Mouse (Mus musculus) urinary bladder, postnatal 36 days (tissue): ENCODE measurements at regions not wholly inside any gene's neighbourhood (a gene's known extent, or its start where the extent isn't known, plus 50 kb on each side); places are given as distances from the start of the nearest gene placed in this dataset.

ENCODE experiments used
- DNase-seq, 2 experiments: peaks; one replicate each; pipeline ENCODE4 v3.0.0; 2022; ENCODE audit warnings: low spot score in 2 of 2, mixed read lengths in 1 of 2

DNA sequence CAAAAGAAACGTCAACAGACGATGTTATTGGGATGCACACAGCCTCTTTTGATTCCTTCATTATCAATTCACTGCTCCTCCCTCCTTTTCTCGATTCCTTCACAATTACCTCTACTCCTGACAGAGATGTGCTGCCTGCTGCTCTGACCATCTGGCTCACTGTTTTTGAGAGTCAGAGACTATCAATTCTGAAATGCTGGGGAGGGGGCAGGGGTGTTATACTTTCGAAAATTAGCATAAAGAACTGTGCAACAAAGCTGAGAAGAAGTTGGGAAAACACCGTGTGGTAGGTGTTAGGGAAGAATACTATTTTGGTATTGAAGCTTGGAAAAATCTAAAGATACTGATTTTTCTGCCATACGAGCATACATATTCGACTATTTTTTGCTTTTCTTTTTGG lies 96.4 kb downstream of the Nedd1 start:
- no peak for DNase-seq

DNA sequence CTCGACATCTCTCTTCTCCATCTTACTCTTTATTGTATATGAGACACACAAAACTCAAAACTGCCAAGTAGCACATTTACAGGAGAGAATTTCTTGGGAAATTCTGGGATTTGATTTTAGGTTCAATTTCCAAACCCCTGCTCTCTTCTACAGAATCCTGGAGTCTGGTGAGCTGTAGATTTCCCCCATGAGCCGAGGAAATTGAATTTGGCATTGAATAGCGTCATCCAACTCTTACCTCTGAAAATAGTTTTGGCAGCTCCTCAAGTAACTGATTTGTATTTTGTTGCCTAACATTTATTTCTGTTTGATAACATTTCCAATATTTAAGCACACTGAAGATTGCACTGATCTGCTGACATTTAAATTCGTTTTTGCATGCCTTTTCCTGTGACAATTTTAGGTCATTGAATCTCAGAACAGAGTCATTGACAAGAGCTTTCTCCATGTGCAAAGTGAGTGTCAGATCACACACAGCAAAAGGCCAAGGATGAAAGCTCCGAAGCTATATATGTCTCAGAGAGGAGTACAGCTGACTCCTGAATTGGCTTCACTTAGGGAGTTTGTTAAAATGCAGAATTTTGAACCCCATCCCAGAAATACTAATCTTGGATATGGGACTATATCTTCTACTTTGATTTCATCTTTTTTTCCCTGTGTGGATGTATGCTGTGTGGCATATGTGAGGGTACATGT lies 106.4 kb downstream of the Nedd1 start:
- DNase-seq, result no peak

DNA sequence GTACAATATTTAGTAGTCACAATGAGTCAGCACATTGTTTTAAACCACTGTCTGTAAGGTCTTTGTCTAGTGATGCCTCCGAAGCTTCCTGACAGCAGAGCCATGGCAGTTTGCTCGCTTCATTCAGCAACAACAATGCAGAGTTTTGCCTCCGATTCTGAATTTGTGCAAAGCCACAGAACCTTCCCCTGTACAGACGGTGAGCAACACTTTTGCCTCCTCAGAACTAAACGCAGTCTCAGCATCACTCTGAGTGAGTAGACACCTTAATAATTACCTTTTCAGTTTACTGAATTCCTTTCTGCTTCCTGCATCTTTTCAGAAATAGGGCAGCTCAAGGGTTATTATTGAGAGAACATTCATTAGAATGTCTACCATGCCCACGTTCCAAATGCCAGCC lies 107.9 kb downstream of the Nedd1 start:
- no peak for DNase-seq

DNA sequence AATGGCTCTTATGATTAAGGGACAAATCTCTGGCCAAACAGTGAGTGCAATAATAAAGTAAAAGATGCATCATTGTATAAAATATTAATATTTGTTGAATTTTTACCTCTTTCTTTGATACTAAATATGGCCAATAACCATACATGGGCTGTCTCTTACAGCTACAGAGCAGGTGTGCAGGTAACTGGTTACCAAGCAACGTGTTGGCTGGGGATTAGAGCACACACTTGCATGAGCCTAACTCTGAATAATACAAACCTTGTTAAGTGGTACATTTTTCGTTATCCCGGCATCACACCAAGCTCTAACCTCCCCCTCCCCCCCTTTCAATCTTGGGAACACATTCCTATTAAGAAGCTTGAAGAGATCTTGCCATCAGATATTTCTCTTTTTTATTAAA lies 111.2 kb downstream of the Nedd1 start:
- DNase-seq, result no peak

DNA sequence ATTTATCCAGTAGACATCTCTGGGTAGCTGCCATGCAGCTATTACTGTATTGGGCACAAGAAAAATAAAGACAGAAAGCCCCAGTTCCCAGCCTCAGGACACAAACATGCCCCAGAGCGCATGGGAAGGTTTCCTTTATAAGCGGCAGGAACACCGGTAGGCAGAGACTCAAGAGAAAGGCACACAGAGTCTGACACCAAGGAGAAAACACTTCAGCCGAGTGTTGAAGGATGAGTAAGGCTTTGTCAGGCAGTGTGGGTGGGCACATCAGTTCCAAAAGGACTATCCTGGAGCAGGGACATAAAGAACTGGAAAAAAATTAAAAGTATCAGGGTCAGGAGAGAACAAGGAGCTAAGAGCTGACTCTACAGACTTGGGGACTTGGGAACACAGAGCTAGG lies 115.5 kb downstream of the Nedd1 start:
- no peak for DNase-seq

DNA sequence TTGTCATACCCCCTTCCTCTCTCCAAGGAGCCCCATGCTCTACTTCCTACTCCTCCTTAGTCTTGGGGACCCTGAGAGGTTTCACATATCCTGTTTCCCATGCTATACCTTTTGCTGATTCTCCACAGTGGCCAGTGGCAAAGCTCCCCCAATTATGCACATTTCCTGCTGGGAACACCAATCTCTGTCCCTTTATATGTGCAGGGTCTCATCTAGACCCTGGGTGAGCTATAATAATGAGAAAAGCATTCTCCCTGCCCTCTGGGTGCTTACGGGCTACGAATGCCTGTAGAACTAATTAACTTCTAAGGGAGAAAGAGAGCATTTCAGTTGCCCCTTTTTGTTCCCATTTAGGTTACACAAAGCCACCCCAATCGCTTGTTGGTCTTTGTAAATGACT lies 116.6 kb downstream of the Nedd1 start:
- no peak for DNase-seq

DNA sequence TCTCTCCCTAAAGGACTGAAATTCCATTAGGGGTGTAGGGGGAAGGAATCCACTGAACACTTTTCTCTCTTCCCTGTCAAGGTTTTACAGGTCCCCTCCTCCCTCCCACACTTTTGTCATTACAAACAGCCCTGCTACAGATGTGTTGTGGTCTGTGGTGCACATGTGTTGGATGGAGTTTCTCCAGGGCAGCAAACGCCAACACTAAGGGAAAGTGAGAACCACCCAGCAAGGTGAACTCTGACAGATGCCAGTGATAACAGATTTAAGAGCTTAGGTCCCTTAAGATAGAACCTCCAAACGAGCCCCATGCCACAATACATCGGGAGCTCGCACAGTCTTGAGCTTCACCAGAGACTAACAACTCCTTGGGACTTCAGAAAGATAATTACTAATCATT lies 122.1 kb downstream of the Nedd1 start:
- no peak for DNase-seq

DNA sequence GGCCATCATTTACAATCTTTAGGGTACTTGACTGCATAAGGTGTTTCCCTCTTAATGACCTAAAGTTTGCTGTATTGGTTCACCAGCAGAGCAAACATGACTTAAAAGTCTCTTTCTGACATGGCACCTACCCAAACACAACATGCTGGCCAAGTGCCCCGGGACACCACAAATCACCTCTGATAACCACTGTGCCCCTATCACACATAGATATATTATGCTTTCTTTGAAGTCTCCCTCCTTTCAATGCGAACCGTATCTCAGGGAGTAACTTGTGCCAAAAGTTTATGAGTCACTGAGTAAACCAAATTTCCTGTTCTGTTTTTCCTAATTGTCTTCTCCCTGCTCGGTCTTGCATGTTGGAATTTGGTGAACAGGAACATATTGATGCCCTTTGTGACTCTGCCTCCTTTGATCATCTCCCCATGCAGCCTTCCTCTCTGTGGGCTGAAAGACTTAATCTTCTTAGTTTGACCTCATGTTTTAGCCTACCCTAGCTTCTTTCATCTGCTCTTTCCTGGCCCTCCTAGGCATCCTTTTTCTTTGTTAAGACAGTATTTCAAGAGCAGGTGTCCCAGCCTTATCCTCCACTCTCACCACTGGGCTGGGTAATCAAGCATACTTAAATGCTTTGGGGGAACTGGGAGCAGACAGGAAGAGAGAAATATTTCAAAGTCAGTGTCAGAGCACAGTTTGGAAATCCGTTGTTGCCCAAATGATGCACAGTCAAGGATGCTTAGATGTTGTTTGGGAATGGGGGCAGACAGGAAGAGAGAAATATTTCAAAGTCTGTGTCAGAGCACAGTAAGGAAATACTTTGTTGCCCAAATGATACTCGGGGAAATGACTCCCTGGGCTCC lies 126.5 kb downstream of the Nedd1 start:
- DNase-seq, result peak in 1 of 2 experiments; percentile 5

DNA sequence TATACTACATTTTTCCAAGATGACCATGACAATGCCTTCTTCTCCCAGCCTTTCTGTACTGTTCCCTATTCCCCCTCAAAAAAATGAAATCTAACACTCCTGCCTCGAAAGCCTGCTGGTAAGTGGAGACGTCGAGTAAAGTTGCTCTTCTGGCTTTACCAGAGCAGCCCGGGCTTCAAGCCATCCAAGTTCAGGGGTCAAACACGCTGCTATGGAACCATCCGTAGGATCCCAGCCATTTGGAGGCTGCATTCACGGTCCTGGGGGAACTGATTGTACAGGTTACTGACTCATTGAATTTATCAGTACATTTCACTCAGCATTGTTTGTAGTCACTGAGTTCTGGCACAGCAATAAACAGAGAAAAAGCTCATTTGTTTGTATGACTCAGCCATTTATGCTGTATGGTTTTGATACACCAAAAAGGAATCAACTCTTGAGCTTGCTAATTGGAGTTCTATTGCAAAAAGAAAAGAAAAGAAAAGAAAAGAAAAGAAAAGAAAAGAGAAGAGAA lies 128.2 kb downstream of the Nedd1 start:
- DNase-seq, result peak; percentile 32 to 44

DNA sequence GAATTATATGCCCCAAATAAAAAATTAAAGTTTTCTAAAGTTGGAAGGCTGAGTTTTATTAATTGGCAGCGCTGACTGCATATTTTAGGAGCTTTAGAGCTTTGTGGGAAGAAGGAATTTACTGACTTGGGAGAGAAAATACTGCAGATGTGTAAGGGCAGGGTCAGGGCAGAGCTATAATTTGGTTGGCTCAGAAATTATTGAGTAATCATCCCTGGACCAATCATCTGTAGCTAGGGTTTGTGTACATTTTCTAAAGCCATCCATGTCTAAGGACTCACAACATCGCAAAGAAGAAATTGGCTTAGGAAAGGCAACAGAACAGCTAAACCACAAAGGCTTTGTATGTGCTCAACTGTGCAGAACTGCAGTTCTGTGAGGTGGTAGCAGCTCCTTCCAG lies 143.3 kb downstream of the Nedd1 start:
- no peak for DNase-seq

DNA sequence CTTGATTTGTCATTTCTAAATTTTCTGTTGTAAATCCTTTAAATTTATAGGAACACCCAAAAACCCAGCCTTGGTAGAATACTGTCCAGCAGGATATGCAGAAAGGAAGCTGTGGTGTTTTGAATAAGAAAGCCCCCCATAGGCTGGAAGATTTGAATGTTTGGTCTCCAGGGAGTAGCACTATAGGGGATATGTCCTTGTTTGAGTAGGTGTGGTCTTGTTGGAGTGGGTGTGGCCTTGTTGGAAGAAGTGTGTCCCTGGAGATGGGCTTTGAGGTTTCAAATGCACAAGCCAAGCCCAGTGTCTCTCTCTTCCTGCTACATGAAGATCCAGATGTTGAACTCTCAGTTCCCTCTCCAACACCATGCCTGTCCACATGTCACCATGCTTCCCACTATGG lies 151.7 kb downstream of the Nedd1 start:
- no peak for DNase-seq

DNA sequence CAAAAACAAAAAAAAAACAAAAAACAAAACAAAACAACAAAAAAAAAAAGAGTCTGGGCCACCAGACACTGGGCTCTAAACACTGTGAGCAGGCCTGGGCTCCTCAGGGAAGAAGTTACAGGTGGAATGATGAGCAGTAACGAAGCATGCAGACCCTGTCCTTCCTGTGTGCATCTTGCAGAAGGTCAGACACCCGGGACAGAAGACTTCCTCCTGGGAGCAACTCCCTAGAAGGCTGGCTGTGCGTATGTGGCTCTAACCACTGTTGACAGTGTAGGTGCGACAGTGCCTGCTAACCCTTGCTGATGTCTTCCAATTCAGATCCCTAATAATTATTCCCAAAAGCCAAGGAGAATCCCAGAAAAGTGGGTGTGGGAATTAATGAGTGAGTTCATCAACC lies 164.8 kb downstream of the Nedd1 start:
- no peak for DNase-seq

DNA sequence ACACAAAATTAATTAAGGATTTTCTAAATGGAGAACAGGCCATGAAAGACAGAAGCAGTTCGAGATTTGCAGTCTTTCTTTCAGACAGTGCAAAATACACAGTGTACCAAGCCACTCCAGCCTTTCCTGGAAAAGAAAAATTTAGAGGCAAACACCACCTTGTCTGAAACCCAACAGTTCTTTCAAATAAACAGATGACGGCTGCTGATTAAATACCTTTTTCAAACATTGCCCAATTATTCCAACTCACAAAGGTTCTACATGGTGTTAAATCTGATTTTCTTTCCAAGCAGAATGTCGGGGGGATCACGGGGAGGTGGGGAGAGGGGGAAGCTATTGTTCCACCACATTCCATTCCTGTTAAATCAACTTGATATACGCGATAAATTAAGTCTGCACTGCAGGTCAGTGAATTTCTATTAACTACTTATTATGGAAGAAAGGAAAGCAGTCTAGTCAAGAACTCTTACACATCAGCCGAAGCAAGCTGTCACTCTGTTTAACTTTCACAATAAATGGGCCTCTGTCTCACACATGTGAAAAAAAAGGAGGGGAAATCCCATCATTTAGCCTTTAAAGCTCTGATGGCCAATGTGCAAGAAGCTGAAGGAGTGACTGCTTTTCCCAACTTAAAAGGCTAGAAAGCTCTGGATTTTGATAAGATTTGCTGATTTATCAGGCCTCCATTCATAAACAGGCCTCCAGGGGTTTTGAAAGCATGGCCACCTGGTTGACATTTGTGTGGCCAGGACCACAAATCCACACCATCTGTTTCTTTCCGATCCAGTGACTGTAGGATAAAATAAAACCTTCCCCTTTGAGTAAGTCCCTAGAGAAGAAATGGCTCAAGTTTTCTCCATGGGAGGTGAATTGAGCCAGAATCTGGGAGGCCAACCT lies 165.4 kb downstream of the Nedd1 start:
- no peak for DNase-seq

DNA sequence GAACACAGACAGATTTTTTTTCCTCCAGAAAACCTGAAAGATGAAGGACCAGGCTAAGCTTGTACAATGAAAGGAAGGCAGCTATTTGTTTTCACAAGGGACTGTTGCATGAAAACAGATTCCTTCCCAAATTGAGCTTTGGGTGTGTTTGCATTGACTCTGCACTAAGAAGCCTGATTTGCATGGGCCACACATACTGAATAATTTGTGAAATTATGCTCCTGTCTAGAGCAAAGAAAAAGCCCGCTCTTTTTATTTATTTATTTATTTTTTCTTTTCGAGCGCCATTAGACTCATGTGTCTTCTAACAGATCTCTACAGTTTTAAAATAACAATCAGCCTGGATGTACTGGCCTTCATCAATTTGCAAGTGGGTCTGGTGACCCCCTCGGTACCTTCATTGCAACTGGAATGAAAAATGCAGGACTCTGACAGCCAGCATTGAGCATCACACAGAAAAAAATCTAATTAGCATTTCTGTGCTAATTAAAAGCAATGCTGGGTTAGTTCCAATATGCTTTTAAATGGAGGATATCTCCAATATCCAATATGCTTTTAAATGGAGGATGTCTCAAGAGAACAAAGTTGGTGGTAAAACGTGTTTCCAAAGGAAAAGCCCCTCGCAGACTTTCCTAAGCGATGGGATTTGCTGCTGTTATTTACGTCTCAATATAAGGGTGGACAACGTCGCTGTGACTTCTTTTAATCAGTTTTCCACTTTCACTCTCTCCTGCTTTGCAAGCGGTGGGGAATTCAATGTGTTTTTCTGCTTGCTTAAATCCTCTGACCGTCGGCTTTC lies 166.3 kb downstream of the Nedd1 start:
- no peak for DNase-seq

DNA sequence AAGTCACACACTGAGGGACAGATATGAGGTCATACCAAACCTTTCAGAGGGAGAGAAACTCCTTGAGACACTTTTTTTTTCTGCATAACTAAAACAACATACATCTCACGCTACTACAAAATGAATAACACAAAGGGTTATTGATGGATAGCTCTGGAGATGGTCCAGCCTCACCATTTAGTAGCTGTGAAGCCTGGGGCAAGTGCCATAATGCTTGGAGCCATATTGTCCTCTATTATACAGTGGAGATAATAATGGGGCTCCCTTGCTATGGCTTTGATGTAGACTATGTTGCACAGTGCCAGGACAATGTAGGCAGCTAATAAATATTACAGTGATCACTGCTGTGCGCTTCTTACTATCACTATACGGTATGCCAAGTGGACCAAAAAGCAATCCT lies 168.3 kb downstream of the Nedd1 start:
- DNase-seq, result no peak

DNA sequence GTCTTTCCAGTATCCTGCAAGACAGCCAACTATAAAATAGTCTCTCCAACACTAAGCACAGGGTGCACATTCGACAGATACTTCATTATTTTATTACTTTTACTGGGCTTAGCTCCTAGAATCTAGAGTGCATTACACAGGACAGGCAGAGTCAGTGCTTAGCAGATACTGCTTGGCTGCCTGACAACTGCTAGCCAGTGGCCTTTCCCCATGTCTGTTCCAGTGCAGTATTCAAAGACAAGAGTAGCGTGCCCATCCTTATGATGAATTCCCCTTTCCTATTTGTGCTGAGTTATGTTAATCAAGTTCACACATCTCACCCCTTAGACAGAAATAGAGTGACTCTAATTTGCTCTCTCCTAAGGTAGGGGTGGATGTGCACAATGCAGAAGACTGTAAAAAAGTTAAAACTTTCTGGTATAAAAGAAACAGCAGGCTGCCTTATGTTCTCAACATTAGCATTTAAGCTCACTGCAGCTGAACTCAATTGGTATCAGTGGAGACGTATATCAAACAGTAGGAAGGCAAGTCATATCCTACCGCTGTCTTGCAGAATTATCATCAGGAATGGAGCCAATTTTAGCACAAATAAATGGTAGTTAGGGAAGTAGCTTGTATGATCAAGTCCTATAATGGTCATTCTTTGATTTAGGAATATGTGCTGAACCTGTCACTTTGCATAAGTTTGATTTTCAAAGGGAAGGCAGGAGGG lies 173.2 kb downstream of the Nedd1 start:
- DNase-seq, result no peak

DNA sequence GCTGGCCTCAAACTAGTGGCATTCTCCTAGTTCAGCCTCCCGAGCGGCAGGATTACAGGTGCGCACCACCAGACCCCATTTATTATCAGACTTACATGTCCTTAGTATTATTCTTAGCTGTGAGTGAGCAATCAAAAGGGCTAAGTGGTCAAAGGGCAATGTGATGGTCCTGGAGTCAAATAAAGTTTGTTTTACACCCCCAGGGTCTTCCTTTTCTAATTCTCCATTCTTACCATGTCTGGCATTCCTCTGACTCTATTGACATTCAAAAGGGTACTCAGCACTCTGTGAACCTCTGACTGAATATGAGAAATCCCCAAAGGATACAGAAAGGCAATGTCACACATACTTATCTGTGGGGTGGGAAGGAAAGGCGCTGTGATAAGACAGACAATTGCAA lies 183.8 kb downstream of the Nedd1 start:
- DNase-seq, result no peak

DNA sequence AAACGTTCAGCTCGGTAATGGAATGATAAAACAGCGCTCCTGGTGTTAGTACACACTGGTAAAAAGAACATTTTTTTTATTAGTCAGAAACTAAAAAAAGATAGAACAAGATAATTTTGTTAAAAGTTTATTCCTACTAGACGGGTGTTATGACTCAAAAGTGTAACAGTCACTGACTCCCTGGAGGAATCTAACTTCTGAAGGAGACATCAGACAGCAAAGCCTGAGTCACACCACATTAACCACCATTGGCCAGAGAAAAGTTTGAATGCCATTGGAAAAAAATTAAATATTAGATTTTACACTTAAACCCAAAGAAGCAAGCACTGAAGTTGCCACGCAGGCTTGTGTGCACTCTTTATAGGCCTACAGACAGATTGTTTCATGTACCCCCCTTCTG lies 205.3 kb downstream of the Nedd1 start:
- no peak for DNase-seq

DNA sequence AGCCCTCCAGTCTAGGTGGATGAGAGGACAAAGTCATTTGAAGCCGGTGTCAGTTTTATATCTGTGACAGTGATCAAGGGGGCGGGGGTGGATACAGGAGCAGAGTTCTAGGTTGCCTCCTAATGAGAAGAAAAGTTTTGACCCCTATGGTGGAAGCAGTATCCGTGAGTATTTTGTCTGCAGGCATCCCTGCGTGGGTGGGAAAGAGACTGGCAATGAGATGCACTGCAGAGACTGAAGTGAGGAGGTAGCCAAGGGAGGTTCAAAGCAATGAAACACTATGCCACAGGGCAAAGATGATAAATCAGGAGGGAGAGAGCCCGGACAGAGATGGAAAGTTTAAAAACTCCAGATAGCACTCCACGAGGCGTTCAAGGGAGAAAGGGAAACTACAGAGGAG lies 210.5 kb downstream of the Nedd1 start:
- peak in 1 of 2 experiments; percentile 1 for DNase-seq

DNA sequence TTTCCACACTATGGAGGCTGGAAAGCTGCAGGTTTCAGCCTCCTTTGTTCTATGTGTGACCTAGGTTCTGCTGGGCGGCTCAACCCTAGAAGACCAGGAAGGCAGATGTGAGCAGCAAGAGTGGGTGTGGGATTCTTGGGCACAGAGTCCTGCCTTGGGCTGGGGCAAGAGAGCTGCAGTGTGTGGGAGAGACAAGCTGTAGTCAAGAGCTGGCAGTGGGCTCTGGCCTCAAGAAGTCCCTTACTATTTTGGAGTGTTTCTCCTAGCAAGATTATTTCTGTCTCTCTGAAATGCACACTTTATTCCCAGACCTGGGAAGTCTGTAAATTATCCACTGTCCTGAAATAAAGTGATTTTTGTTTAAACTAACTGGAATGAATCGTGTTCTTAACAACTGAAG lies 211.5 kb downstream of the Nedd1 start:
- no peak for DNase-seq

DNA sequence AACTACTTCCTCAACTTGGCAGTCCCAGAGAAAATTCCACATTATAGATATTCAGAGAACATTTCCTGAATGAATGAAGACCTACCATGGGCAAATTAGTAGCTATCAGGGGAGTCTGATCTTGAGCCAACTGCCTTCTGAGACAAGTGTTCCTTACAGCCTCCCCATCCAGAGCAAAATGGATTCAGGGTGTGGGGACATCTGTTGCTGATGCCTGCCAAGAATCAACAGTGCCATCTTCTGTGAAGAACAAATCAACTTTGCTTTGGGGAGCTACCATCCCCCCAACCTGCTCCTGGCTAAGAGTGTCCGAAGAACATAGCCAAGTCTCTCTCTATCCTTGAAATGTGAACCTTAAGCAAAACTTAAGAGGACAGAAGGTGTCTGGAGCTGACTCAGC lies 217.9 kb downstream of the Nedd1 start:
- no peak for DNase-seq
